Mouse (Mus musculus) CH12.LX (cell line): ENCODE results near the gene E130309D02Rik.

Experiments used
- CTCF ChIP-seq, 2 experiments: IDR thresholded peaks in 1 of 2; conservative IDR thresholded peaks in 1 of 2; 2 replicates each; pipeline ENCODE4 v1.5.1; 2011 to 2012; ENCODE audit warnings: low read depth in 2 of 2, low read length in 2 of 2, improper control_type of control experiment in 1 of 2, inconsistent platforms in 1 of 2, mild to moderate bottlenecking in 1 of 2, moderate library complexity in 1 of 2
- EP300 ChIP-seq: IDR thresholded peaks from 2 replicates; pipeline ENCODE4 v1.6.1; 2011; ENCODE audit warnings: low read length, improper control_type of control experiment
- GABPA ChIP-seq: IDR thresholded peaks from 2 replicates; pipeline ENCODE4 v1.6.1; 2012; ENCODE audit warnings: low read depth, low read length, improper control_type of control experiment, inconsistent platforms; ENCODE audit not compliant: insufficient replicate concordance
- MAX ChIP-seq: IDR thresholded peaks from 2 replicates; pipeline ENCODE4 v1.6.1; 2011; ENCODE audit warnings: low read length, improper control_type of control experiment
- PAX5 ChIP-seq: IDR thresholded peaks from 2 replicates; pipeline ENCODE4 v1.6.1; 2012; ENCODE audit warnings: low read length, inconsistent platforms, mixed read lengths
- POLR2A ChIP-seq: IDR thresholded peaks from 2 replicates; pipeline ENCODE4 v1.6.1; 2011; ENCODE audit warnings: low read depth, mild to moderate bottlenecking, improper control_type of control experiment, low read length

GRCm38 (mm10) chr5:143316605-143317287 lies 1.6 kb upstream of the E130309D02Rik start:
- TF ChIP-seq MAX (no peak), GABPA (no peak), EP300 (no peak), POLR2A (no peak), PAX5 (no peak), CTCF (conservative IDR thresholded peaks at IDR 0.05 in 1 of 2, IDR thresholded peaks at IDR 0.05 in 1 of 2; ENCODE audit: low read depth in 2 of 2, low read length in 2 of 2) (no peak)
